Mouse (Mus musculus): ENCODE results near the gene Atpaf1. TPM values are rescaled to one million over a fixed set of nuclear protein-coding genes. Genes with fewer than 3 reads are reported as not detected.

Gene Atpaf1
- polyA plus RNA-seq, 1 experiment: 16.7 TPM

DNA sequence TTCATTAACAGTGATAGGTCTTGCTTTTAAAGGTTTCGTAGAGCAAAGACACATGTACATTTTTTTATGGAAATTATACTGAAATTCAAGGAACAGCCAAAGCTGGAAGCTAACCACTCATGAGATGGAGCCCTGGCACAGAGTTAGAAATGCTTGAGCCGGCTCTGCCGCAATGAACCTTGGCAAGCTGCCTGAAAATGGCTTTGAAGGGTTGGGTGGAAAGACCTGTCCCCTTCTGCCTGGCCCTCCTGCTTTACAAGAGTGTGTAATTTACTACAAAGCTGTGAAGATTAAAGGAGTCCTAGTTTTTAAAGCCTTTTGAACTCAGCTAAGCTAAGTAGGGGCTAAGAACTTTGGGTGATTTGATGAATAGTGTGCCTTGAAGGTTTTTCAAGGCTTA is 23.4 kb upstream of the Atpaf1 start:
- peaks cover 98% of the 10 kb centered on the region for H3K36me3 ChIP-seq (replicated peaks; ENCODE audit: low read length)
- no peak overlapping the region for H3K4me3 ChIP-seq (replicated peaks)
- no peaks in the 10 kb centered on the region for H3K9me3 ChIP-seq
- TF ChIP-seq FLI1 (IDR thresholded peaks at IDR 0.05; ENCODE audit: low read length) (no peak), GATA1 (IDR thresholded peaks at IDR 0.05; ENCODE audit: borderline replicate concordance, low read length) (no peak)
- peaks cover 20% of the 10 kb centered on the region for H3K4me1 ChIP-seq
- no peaks in the 10 kb centered on the region for H3K27me3 ChIP-seq (replicated peaks)

DNA sequence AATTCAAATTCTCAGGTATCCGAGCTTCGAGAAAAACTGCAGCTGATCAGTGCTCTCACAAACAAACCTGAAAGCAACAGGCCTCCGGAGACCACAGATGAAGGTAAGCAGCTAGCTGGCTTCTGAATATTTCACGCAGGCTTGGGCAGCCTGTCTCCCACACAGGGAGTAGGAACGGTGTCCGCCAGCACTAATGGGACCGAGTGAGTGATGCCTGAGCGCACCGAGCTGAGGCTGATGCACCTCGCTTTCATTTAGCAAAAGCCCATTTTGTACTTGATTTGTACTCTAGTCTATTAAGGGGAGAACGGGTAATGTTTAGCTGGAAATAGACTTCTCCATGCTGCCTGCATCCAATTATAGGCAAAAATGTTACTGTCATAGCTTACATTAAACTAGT is 20.0 kb upstream of the Atpaf1 start:
- H3K36me3 ChIP-seq (replicated peaks; ENCODE audit: low read length): peaks cover 96% of the 10 kb centered on the region
- H3K4me3 ChIP-seq (replicated peaks): no peak overlapping the region

DNA sequence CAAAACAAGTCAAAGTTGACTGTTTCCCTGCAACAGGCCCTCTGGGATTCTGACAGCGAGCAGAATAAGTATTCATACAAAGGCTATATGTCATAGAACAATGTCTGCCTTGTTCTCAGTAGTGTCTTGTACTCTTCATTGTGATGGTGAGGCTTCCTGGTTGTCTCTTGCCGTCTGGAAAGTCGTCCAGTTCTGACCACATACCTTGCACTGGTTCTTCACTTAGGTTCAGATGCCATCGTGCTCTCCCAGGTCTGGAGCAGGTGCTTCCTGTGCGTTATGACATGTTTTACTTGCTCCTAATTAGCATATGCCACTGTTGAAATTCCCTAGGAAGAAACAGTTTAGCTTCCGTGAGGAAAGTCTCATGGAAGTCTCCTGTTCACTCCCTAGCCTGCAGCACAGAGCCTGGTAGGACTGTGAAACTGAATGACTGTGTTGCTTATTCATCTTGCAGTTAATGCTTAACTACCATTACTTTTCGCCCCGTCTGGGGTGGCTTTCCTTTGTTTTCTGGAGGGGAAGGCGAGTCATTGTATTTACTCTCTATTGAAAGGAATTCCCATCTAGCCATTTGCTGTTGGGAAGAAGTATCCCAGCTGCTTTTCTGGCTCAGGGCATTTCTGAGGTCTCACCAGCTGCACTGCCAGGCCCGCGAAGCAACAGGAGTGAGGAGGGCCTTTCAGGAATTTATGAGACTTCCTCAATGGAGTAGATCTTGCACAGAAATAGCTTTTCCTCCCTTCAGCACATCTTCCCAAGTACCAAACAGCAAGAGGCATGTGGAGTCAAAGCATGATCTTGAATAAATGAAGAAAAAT is 16.8 kb upstream of the Atpaf1 start:
- Histone ChIP-seq H3K27me3 (replicated peaks) (no peaks in the 10 kb centered on the region), H3K4me1 (peaks cover 6% of the 10 kb centered on the region; the same call in 1 of the 2 replicates), H3K36me3 (replicated peaks; ENCODE audit: low read length) (peaks cover 96% of the 10 kb centered on the region), H3K9me3 (no peaks in the 10 kb centered on the region), H3K4me3 (replicated peaks) (no peak overlapping the region)
- TF ChIP-seq GATA1 (IDR thresholded peaks at IDR 0.05; ENCODE audit: borderline replicate concordance, low read length): no peak
- TF ChIP-seq FLI1 (IDR thresholded peaks at IDR 0.05; ENCODE audit: low read length): no peak

More for the DNA sequence above, 20.0 kb upstream of the Atpaf1 start:
- TF ChIP-seq FLI1 (IDR thresholded peaks at IDR 0.05; ENCODE audit: low read length) (no peak), GATA1 (IDR thresholded peaks at IDR 0.05; ENCODE audit: borderline replicate concordance, low read length) (no peak)
- H3K4me1 ChIP-seq: peaks cover 12% of the 10 kb centered on the region
- no peaks in the 10 kb centered on the region for H3K27me3 ChIP-seq (replicated peaks)
- H3K9me3 ChIP-seq: no peaks in the 10 kb centered on the region

DNA sequence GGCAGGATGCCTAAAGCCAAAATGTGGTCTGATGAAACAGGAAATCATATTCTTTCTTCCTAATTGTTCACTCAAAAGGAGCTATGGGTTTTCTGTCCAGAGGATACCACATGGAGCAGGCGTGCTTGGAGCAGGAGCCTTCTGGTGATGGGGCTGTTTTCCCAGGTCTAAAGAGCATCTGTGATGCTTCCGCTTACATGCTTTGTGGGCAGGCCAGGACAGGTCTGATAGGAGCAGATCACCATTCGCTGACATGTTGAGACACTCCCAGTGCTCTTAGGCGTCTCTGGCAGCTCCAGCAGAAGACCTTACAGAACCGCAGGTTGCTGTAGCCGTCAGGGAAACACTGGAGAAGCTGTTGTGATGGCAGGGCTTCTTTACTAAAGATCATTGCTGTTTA is 9.6 kb upstream of the Atpaf1 start:
- H3K9me3 ChIP-seq: no peaks in the 10 kb centered on the region
- H3K4me1 ChIP-seq: peaks cover 26% of the 10 kb centered on the region
- H3K27me3 ChIP-seq (replicated peaks): no peaks in the 10 kb centered on the region
- TF ChIP-seq FLI1 (IDR thresholded peaks at IDR 0.05; ENCODE audit: low read length): no peak
- no peak for TF ChIP-seq GATA1 (IDR thresholded peaks at IDR 0.05; ENCODE audit: borderline replicate concordance, low read length)
- peaks cover 90% of the 10 kb centered on the region for H3K36me3 ChIP-seq (replicated peaks; ENCODE audit: low read length)
- H3K4me3 ChIP-seq (replicated peaks): no peak overlapping the region

DNA sequence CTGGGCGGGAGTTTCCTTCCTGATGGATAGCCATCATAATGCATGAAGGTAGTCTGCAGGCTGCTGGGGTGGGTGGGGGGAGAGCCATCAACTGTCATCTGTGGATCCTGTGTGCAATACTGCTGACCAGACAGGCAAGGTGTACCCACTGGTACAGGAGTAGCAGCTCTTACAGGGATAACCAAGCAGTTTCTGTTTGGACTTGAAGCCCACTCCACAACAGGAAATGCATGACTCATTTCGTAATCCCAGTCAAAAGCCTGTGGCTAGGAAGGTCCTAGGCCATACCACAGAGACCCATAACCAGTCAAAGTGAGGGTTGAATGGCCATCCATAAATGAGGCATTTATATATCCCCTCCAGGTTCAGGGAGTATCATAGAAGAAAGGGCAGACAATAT is 7.0 kb upstream of the Atpaf1 start:
- H3K9me3 ChIP-seq: peaks cover 3% of the 10 kb centered on the region; the same call in 1 of the 2 replicates
- peaks cover 68% of the 10 kb centered on the region for H3K36me3 ChIP-seq (replicated peaks; ENCODE audit: low read length)
- no peaks in the 10 kb centered on the region for H3K27me3 ChIP-seq (replicated peaks)
- H3K4me1 ChIP-seq: peaks cover 37% of the 10 kb centered on the region
- H3K4me3 ChIP-seq (replicated peaks): no peak overlapping the region
- no peak for TF ChIP-seq FLI1 (IDR thresholded peaks at IDR 0.05; ENCODE audit: low read length)

DNA sequence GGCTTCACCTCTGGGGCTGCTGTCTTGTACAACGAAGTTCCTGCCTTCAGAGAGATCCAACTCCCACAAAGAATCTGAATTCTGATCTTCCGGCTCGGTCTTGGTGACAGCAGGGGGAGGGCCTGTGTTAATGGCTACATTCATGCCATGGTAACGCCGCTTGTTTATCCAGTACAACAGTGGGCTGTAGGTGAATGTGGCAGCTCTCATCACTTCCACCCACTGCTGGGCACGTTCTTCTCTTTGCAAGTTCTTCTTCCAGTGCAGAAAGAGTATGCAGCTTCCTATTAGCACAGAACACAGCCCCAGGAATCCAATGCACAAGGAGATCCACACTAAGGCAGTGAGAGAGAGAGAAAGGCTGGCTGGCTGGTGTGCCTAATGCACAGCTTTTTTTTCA is 4.3 kb upstream of the Atpaf1 start:
- Histone ChIP-seq H3K36me3 (replicated peaks; ENCODE audit: low read length) (peaks cover 41% of the 10 kb centered on the region), H3K4me1 (peaks cover 51% of the 10 kb centered on the region), H3K4me3 (replicated peaks) (no peak overlapping the region), H3K27me3 (replicated peaks) (no peaks in the 10 kb centered on the region), H3K9me3 (peaks cover 3% of the 10 kb centered on the region; the same call in 1 of the 2 replicates)
- TF ChIP-seq FLI1 (IDR thresholded peaks at IDR 0.05; ENCODE audit: low read length) (no peak), GATA1 (IDR thresholded peaks at IDR 0.05; ENCODE audit: borderline replicate concordance, low read length) (no peak)

DNA sequence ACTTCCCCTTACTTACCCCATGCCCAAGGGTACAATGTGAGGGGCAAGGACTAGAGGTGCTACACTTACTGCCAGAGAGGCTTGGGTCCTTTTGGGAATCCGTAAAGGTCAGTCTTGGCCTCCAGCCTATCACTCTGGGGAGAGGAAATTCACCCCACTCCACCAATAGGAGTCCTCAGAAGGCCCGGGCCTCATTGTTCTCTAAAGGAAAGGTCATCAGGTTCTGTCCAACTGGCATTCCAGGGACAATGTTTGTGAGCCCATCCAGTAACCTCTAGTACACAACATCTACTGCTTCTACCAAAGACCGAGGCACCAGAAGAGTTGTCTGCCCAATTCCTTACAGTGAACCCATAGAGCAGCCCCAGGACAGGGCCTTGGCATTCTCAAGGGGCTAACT is 3.7 kb upstream of the Atpaf1 start, which contains the start of gene Tex38:
Gene Tex38, minus strand, starts transcription at position 101 of the 400 bp plus-strand sequence.
- peaks cover 36% of the 10 kb centered on the region for H3K36me3 ChIP-seq (replicated peaks; ENCODE audit: low read length)
- no peak within 1 kb of the TSS for H3K4me3 ChIP-seq (replicated peaks)
- no peaks in the 10 kb centered on the region for H3K27me3 ChIP-seq (replicated peaks)
- TF ChIP-seq GATA1 (IDR thresholded peaks at IDR 0.05; ENCODE audit: borderline replicate concordance, low read length) (no peak), FLI1 (IDR thresholded peaks at IDR 0.05; ENCODE audit: low read length) (no peak)
- peaks cover 57% of the 10 kb centered on the region for H3K4me1 ChIP-seq
- H3K9me3 ChIP-seq: peaks cover 3% of the 10 kb centered on the region; the same call in 1 of the 2 replicates

DNA sequence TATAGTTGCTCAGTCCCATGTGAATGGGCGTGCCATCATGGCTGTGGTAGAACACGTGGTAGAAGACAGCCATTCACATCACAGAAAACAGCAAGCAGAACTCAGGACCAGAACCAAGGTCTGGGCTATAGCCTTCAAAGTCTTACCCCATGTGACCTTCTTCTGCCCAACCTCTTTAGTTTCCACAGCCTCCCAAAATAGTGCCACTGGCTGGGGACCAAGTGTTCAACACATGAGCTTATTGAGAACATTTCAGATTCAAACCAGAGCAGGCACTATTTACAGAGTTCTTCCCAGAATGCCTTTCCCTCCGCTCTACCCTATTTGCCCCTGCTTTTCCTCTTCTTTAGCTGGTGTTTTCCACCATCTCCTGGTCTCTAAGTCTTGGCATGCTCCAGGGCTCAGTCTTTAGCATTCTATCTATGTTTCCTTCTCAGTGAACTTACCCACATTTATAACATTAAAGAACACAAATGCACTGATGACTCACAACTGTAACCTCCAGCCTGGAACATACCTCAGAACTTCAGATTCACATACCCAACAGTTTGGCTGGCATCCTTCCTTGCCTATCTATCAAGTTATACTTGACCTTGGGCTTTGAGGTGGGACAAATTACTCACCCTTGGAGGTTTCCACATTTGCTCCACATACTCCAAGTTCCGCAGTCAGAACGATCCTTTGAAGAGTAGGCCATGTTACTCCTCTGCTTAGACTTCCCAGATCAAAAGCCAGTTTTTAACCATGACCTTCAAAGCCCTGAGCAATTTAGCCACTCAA is 2.4 kb upstream of the Atpaf1 start:
- no peak for TF ChIP-seq GATA1 (IDR thresholded peaks at IDR 0.05; ENCODE audit: borderline replicate concordance, low read length)
- no peak for TF ChIP-seq FLI1 (IDR thresholded peaks at IDR 0.05; ENCODE audit: low read length)
- peaks cover 64% of the 10 kb centered on the region for H3K4me1 ChIP-seq
- H3K4me3 ChIP-seq (replicated peaks): no peak overlapping the region
- peaks cover 29% of the 10 kb centered on the region for H3K36me3 ChIP-seq (replicated peaks; ENCODE audit: low read length)
- no peaks in the 10 kb centered on the region for H3K27me3 ChIP-seq (replicated peaks)
- H3K9me3 ChIP-seq: peaks cover 3% of the 10 kb centered on the region; the same call in 1 of the 2 replicates

DNA sequence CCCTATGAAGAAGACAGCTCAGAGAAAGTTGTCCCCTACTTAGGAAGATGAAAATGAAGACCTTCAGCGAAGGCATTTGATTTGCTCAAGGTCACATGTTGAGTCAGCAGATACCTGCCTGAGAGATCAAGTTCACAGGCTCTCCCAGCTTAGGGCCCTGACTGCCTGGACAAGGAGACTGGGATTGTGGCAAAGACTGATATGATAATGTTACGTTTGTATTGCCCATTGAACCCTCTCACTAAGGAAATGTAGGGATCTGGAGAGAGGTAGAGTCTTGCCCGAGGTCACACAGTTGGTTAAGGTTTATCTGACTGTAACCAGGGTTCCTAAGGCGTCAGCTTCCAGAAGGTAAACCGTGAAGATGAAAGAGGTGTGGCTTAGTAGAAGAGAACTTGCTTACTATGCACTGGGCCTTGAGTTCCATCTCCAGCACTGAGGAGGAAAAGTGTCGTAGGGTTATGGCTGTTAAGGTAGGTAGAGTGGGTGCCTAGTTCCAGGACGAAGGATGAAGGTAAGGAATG is 961 bp downstream of the Atpaf1 start:
- TF ChIP-seq GATA1 (IDR thresholded peaks at IDR 0.05; ENCODE audit: borderline replicate concordance, low read length) (no peak), FLI1 (IDR thresholded peaks at IDR 0.05; ENCODE audit: low read length) (no peak)
- Histone ChIP-seq H3K4me3 (replicated peaks) (peak overlapping the region; percentile 95), H3K27me3 (replicated peaks) (no peaks in the 10 kb centered on the region), H3K36me3 (replicated peaks; ENCODE audit: low read length) (peaks cover 43% of the 10 kb centered on the region), H3K9me3 (peaks cover 3% of the 10 kb centered on the region; the same call in 1 of the 2 replicates), H3K4me1 (peaks cover 47% of the 10 kb centered on the region)

Data from megakaryocyte, embryonic 14.5 days (primary cell).